Mouse (Mus musculus) ES-E14 (cell line): ENCODE measurements around the gene Cdh22. TPM values are rescaled to one million over a fixed set of nuclear protein-coding genes. Genes with fewer than 3 reads are reported as not detected.
A peak's percentile ranks its signal among the peaks of the same experiment; 100 is the strongest.

Experiments used
- DNase-seq: peaks from one replicate; pipeline ENCODE4 v3.0.0-alpha.2; 2013; ENCODE audit warnings: low read depth, low spot score
- H3K27ac ChIP-seq: 2 replicates; pipeline ENCODE4 v1.5.1; 2012; ENCODE audit warnings: low read depth, mild to moderate bottlenecking, low read length, moderate library complexity, mixed read lengths; ENCODE audit not compliant: poor library complexity, insufficient read depth, severe bottlenecking
- H3K36me3 ChIP-seq: 2 replicates; pipeline ENCODE4 v1.6.1; 2012; ENCODE audit warnings: mild to moderate bottlenecking, low read length, moderate library complexity, mixed read lengths; ENCODE audit not compliant: control insufficient read depth, poor library complexity, insufficient read depth, severe bottlenecking
- H3K4me1 ChIP-seq, 2 experiments: fragments of 150-350 bp in 1 of 2; sonication (generic) in 1 of 2; 2 replicates each; pipeline ENCODE4 v1.6.1; 2012; ENCODE audit warnings: low read length in 2 of 2, mild to moderate bottlenecking in 1 of 2, mixed read lengths in 1 of 2; ENCODE audit not compliant: control insufficient read depth in 2 of 2, insufficient read depth in 2 of 2, poor library complexity in 1 of 2
- H3K4me3 ChIP-seq, 2 experiments: fragments of 150-350 bp in 1 of 2; sonication (generic) in 1 of 2; 2 replicates each; pipeline ENCODE4 v1.5.1; 2012; ENCODE audit warnings: low read length in 2 of 2, low read depth in 1 of 2, mild to moderate bottlenecking in 1 of 2, mixed read lengths in 1 of 2; ENCODE audit not compliant: insufficient read depth in 1 of 2, poor library complexity in 1 of 2, severe bottlenecking in 1 of 2
- H3K9ac ChIP-seq: 2 replicates; pipeline ENCODE4 v1.6.1; 2012; ENCODE audit warnings: low read depth, mild to moderate bottlenecking, low read length, mixed read lengths; ENCODE audit not compliant: poor library complexity, insufficient read depth, severe bottlenecking
- H3K9me3 ChIP-seq: fragments of 150-350 bp; sonication (generic); 2 replicates; pipeline ENCODE4 v1.6.1; 2012; ENCODE audit warnings: low read depth, mild to moderate bottlenecking, low read length; ENCODE audit not compliant: control insufficient read depth, insufficient read depth
- CHD2 ChIP-seq: IDR thresholded peaks from 2 replicates; pipeline ENCODE4 v1.6.1; 2014; ENCODE audit warnings: mild to moderate bottlenecking, low read depth, low read length, inconsistent platforms
- HCFC1 ChIP-seq: IDR thresholded peaks from 2 replicates; pipeline ENCODE4 v1.6.1; 2012; ENCODE audit warnings: low read length, inconsistent platforms, borderline replicate concordance; ENCODE audit not compliant: insufficient read depth
- MAFK ChIP-seq: IDR thresholded peaks from 2 replicates; pipeline ENCODE4 v1.6.1; 2014; ENCODE audit warnings: mild to moderate bottlenecking, low read depth, low read length, inconsistent platforms; ENCODE audit not compliant: insufficient read depth
- ZC3H11A ChIP-seq: IDR thresholded peaks from 2 replicates; pipeline ENCODE4 v1.6.1; 2012; ENCODE audit warnings: low read depth, mild to moderate bottlenecking, inconsistent platforms, low read length, borderline replicate concordance
- ZNF384 ChIP-seq: IDR thresholded peaks from 2 replicates; pipeline ENCODE4 v1.6.1; 2012; ENCODE audit warnings: low read depth, low read length, inconsistent platforms
- in situ Hi-C, 2 experiments: fragments of 600-800 bp; cut with MboI; formaldehyde crosslinking; loops; one replicate each; pipeline ENCODE4 v1.15.1; 2025; ENCODE audit warnings: low sequenced_read_pairs in 2 of 2, inconsistent platforms in 1 of 2; ENCODE audit not compliant: unreplicated experiment in 2 of 2
- total RNA-seq: library from RNA; depleted of rRNA; stranded (reverse); fragments of 300-350 nt; gene quantifications from 2 replicates; pipeline ENCODE4 v1.2.3, GENCODE M21; 2012

The Cdh22 gene
- total RNA-seq, 1 experiment: 0.13 TPM

DNA sequence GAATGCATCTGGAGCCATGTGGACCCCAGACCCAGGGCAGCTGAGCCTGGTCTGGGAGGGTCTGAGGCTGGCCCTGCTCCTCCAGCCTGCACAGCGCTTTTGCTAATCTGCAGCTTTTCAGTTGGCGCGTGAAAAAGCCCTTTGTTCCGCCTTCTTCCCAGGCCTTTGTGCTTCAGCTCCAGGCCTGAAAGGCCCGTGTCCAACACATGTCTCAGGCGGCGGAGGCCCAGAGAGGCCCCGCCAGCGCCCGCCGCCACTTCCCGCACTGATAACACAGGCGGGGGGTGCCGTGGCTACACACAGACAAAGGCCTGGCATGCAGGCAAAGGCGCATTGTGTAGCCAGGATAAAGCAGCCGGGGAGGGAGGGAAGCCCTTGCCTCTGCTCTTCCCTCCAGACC lies 98.6 kb downstream of the Cdh22 start:
- DNase-seq: no peak
- in situ Hi-C loops: no loop called here
- H3K36me3 ChIP-seq: no peaks in the 10 kb centered on the region
- peaks cover 1 to 33% of the 10 kb centered on the region in 2 experiments; a peak in 2 of 4 replicates for H3K4me1 ChIP-seq
- no peaks in the 10 kb centered on the region for H3K9me3 ChIP-seq
- no peak overlapping the region; the same call in 1 of the 2 replicates for H3K27ac ChIP-seq
- H3K4me3 ChIP-seq: peak overlapping the region in 1 of 2 experiments; percentile 55; a peak in 2 of 4 replicates
- TF ChIP-seq ZC3H11A: no peak
- no peak for TF ChIP-seq HCFC1
- no peak for TF ChIP-seq CHD2
- TF ChIP-seq MAFK: no peak
- TF ChIP-seq ZNF384: no peak
- peak overlapping the region; percentile 8; the same call in 1 of the 2 replicates for H3K9ac ChIP-seq

DNA sequence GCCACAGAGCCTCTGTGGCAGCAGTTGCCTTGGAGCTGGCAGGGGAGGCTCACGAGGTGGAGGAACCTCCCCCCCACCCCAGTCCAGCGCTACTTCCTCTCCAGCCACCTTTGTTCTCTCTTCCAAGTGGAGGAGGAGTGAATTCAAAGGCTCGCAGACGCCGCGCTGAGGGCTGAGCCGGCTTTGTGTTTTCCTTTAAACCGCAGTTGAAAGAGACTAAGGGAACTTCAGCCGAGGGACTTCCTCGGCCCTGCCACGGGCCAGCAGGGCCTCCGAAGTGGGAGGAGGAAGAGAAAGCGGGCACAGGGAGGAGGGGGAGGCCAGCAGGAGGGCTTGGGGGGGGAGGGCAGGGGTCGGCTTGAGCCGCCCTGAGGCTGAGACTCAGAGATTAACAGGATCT lies 101.1 kb downstream of the Cdh22 start:
- 0 out of 2 replicates have a peak overlapping the region, but pooled peaks have one; percentile 25 for H3K9ac ChIP-seq
- H3K9me3 ChIP-seq: no peaks in the 10 kb centered on the region
- DNase-seq: no peak
- in situ Hi-C loops: no loop called here
- no peaks in the 10 kb centered on the region for H3K36me3 ChIP-seq
- H3K4me3 ChIP-seq: peak overlapping the region; percentile 25 to 50; a peak in 2 of 4 replicates
- no peak overlapping the region for H3K27ac ChIP-seq
- H3K4me1 ChIP-seq: peaks cover 1 to 16% of the 10 kb centered on the region in 2 experiments; a peak in 2 of 4 replicates
- no peak for TF ChIP-seq CHD2
- no peak for TF ChIP-seq HCFC1
- TF ChIP-seq ZC3H11A: no peak
- no peak for TF ChIP-seq MAFK
- no peak for TF ChIP-seq ZNF384

- in situ Hi-C loops: no loop called here
- no peak overlapping the region for H3K4me3 ChIP-seq
- no peaks in the 10 kb centered on the region for H3K9me3 ChIP-seq
- no peak for TF ChIP-seq CHD2
- TF ChIP-seq ZNF384: no peak
- TF ChIP-seq ZC3H11A: no peak
- TF ChIP-seq HCFC1: no peak
- TF ChIP-seq MAFK: no peak
- DNase-seq: no peak
- H3K9ac ChIP-seq: no peak overlapping the region
- H3K4me1 ChIP-seq: peaks cover 1 to 10% of the 10 kb centered on the region in 2 experiments; a peak in 2 of 4 replicates
- no peak overlapping the region for H3K27ac ChIP-seq
- no peaks in the 10 kb centered on the region for H3K36me3 ChIP-seq
These were observed 103.2 kb downstream of the Cdh22 start for GRCm38 (mm10) chr2:165131428-165131827.

DNA sequence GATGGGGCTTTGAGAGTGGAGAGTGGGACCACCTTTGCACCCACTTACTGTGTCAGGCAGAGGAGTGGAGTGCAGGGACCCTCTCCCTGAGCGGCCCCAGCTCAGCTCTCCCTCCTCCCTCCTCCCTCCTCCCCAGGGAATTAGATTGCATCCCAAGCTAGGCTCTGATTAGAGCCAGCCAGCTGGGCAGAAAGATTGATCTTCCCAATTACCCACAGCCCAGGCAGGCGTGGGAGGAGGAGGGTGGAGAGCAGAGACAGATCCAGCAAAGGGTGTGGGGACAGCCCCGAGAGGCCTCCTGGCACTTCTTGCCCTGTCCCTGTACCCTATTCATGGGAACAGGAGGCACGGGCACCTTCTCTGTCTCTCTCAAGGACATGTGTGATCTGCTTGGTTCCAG lies 105.5 kb downstream of the Cdh22 start:
- Histone ChIP-seq H3K9ac (no peak overlapping the region), H3K4me3 (no peak overlapping the region), H3K36me3 (no peaks in the 10 kb centered on the region), H3K4me1 (peaks cover 1 to 5% of the 10 kb centered on the region in 2 experiments; a peak in 2 of 4 replicates), H3K27ac (no peak overlapping the region), H3K9me3 (no peaks in the 10 kb centered on the region)
- in situ Hi-C loops: no loop called here
- TF ChIP-seq CHD2: no peak
- TF ChIP-seq ZNF384: no peak
- TF ChIP-seq ZC3H11A: no peak
- no peak for TF ChIP-seq HCFC1
- TF ChIP-seq MAFK: no peak
- DNase-seq: no peak
